Mouse (Mus musculus) neural tube, embryonic 14.5 days (tissue): ENCODE data around the gene Rab5b. TPM values are rescaled to one million over a fixed set of nuclear protein-coding genes. Genes with fewer than 3 reads are reported as not detected.
A peak's percentile ranks its signal among the peaks of the same experiment; 100 is the strongest.

Source experiments
- ATAC-seq: fragments of 200-750 bp; cut with Nextera tagmentation; 2 replicates; pipeline ENCODE4 v1.8.0; 2017; ENCODE audit warnings: low read depth, mild to moderate bottlenecking, moderate TSS enrichment, moderate library complexity
- H3K27ac ChIP-seq: fragments of 300-500 bp; sonication (generic); 2 replicates; pipeline ENCODE4 v1.5.1; 2014; ENCODE audit warnings: low read depth, mild to moderate bottlenecking, control low read depth, low read length, moderate library complexity, mixed read lengths
- H3K27me3 ChIP-seq: fragments of 300-500 bp; sonication (generic); 2 replicates; pipeline ENCODE4 v1.6.1; 2014; ENCODE audit warnings: low read length; ENCODE audit not compliant: control insufficient read depth, insufficient read depth
- H3K36me3 ChIP-seq: fragments of 300-500 bp; sonication (generic); 2 replicates; pipeline ENCODE4 v1.6.1; 2014; ENCODE audit warnings: low read length, mixed read lengths; ENCODE audit not compliant: control insufficient read depth, insufficient read depth
- H3K4me1 ChIP-seq: fragments of 300-500 bp; sonication (generic); 2 replicates; pipeline ENCODE4 v1.6.1; 2014; ENCODE audit warnings: low read length; ENCODE audit not compliant: control insufficient read depth, insufficient read depth
- H3K4me2 ChIP-seq: fragments of 300-500 bp; sonication (generic); 2 replicates; pipeline ENCODE4 v1.6.1; 2014; ENCODE audit warnings: mild to moderate bottlenecking, low read depth, low read length, control low read depth
- H3K4me3 ChIP-seq: fragments of 300-500 bp; sonication (generic); 2 replicates; pipeline ENCODE4 v1.5.1; 2014; ENCODE audit warnings: low read depth, low read length, control low read depth, mixed read lengths
- H3K9ac ChIP-seq: fragments of 300-500 bp; sonication (generic); replicated peaks from 2 replicates; pipeline ENCODE4 v1.6.1; 2014; ENCODE audit warnings: low read depth, mild to moderate bottlenecking, control low read depth, low read length, mixed read lengths
- H3K9me3 ChIP-seq: fragments of 300-500 bp; sonication (generic); 2 replicates; pipeline ENCODE4 v1.6.1; 2016; ENCODE audit warnings: low read length; ENCODE audit not compliant: control insufficient read depth
- WGBS: fragments of 180-500 bp; shearing (Covaris S2); extraction: QIAGEN DNeasy Blood & Tissue Kit; methylation state at CpG from one replicate; pipeline ENCODE4 v1.1.7; 2014; 5-methylcytosine and 5-hydroxymethylcytosine counted together
- polyA plus RNA-seq: library from polyadenylated mRNA; unstranded; fragments of >200 nt; fragmentation: Nextera tagmentation; extraction: Ambion mirVana; gene quantifications from 2 replicates; pipeline ENCODE4 v1.2.1, GENCODE M21; 2014

The Rab5b gene
- polyA plus RNA-seq, 1 experiment from 2014 or later = 87.4 TPM

GRCm38 (mm10) chr10:128673763-128674468 lies 22.1 kb downstream of the Rab5b start, which contains the start of gene Suox:
Gene Suox, minus strand, starts transcription at chr10:128674073.
- Histone ChIP-seq H3K27me3 (no peaks in the 10 kb centered on the region), H3K27ac (peak within 1 kb of the TSS; percentile 78), H3K9me3 (no peaks in the 10 kb centered on the region), H3K9ac (peak within 1 kb of the TSS; percentile 66), H3K4me2 (peak within 1 kb of the TSS; percentile 89), H3K36me3 (no peaks in the 10 kb centered on the region), H3K4me1 (peaks cover 6% of the 10 kb centered on the region), H3K4me3 (peak within 1 kb of the TSS; percentile 62)
- WGBS = under 1% methylated on average over 60 of the region's 60 CpGs
- peak; percentile 94 for ATAC-seq

- Histone ChIP-seq H3K9me3 (no peaks in the 10 kb centered on the region), H3K4me1 (peaks cover 6% of the 10 kb centered on the region), H3K27ac (no peak overlapping the region), H3K27me3 (no peaks in the 10 kb centered on the region), H3K4me3 (no peak overlapping the region), H3K36me3 (no peaks in the 10 kb centered on the region), H3K4me2 (no peak overlapping the region), H3K9ac (no peak overlapping the region)
- ATAC-seq = no peak
- 92% methylated on average over 9 of the region's 9 CpGs for WGBS
These were observed 24.9 kb downstream of the Rab5b start for GRCm38 (mm10) chr10:128671148-128671547.

GRCm38 (mm10) chr10:128668790-128669672 lies 27.0 kb downstream of the Rab5b start:
- Histone ChIP-seq H3K9me3 (no peaks in the 10 kb centered on the region), H3K4me1 (peaks cover 6% of the 10 kb centered on the region), H3K36me3 (no peaks in the 10 kb centered on the region), H3K27me3 (no peaks in the 10 kb centered on the region), H3K4me2 (peak overlapping the region; percentile 78), H3K27ac (peak overlapping the region; percentile 78), H3K9ac (peak overlapping the region; percentile 63), H3K4me3 (peak overlapping the region; percentile 67)
- under 1% methylated on average over 38 of the region's 42 CpGs for WGBS
- ATAC-seq = peak; percentile 64

GRCm38 (mm10) chr10:128665806-128666205 lies 30.3 kb downstream of the Rab5b start:
- Histone ChIP-seq H3K4me3 (no peak overlapping the region), H3K27me3 (no peaks in the 10 kb centered on the region), H3K9me3 (no peaks in the 10 kb centered on the region), H3K27ac (no peak overlapping the region), H3K9ac (no peak overlapping the region), H3K4me2 (no peak overlapping the region), H3K4me1 (no peaks in the 10 kb centered on the region), H3K36me3 (no peaks in the 10 kb centered on the region)
- 95% methylated on average over 2 of the region's 2 CpGs for WGBS
- no peak for ATAC-seq

DNA sequence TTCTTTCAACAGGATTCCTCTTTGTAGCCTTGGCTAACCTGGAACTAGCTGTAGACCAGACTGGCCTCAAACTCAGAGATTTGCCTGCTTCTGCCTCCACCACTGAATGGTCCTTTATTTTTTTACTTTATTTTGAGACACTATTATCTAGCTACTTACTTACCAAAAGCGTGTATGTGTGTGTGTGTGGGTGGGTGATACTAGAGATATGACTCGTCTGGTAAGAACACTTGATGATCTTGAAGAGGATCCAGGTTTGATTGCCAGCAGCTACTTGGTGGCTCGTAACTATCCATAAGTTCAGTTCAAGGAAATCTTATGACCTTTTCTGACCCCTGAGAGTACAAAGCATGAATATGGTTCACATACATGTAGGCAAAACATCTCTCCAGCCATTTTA lies 30.8 kb downstream of the Rab5b start:
- H3K4me3 ChIP-seq = no peak overlapping the region
- no peaks in the 10 kb centered on the region for H3K9me3 ChIP-seq
- WGBS = 93% methylated on average over 3 of the region's 3 CpGs
- no peak overlapping the region for H3K4me2 ChIP-seq
- H3K4me1 ChIP-seq = no peaks in the 10 kb centered on the region
- no peak for ATAC-seq
- H3K36me3 ChIP-seq = no peaks in the 10 kb centered on the region
- H3K9ac ChIP-seq = no peak overlapping the region
- H3K27ac ChIP-seq = no peak overlapping the region
- H3K27me3 ChIP-seq = no peaks in the 10 kb centered on the region

DNA sequence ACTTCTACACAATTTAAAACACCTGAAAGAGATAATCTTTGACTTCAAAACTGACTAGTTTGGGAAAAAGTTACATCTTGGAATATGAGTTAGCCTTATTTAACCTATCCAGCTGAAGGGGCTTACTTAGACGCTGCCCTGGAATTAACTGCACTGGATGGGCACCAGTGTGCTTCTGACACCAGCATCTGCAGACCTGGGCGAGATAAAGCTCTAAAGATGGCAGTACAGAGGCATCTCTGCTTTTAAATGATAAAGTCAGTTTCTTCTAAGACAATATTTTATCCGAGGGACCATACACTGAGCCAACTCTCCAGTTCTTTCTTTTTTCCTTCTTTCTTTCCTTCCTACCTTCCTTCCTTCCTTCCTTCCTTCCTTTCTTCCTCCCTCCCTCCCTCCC lies 31.3 kb downstream of the Rab5b start:
- H3K9me3 ChIP-seq = no peaks in the 10 kb centered on the region
- no peak overlapping the region for H3K27ac ChIP-seq
- H3K4me2 ChIP-seq = no peak overlapping the region
- H3K4me3 ChIP-seq = no peak overlapping the region
- H3K9ac ChIP-seq = no peak overlapping the region
- no peaks in the 10 kb centered on the region for H3K36me3 ChIP-seq
- ATAC-seq = no peak
- 80% methylated on average over 3 of the region's 3 CpGs for WGBS
- no peaks in the 10 kb centered on the region for H3K4me1 ChIP-seq
- H3K27me3 ChIP-seq = no peaks in the 10 kb centered on the region

GRCm38 (mm10) chr10:128663441-128664220 lies 32.4 kb downstream of the Rab5b start:
- 76% methylated on average over 5 of the region's 5 CpGs for WGBS
- no peak for ATAC-seq
- Histone ChIP-seq H3K4me1 (no peaks in the 10 kb centered on the region), H3K4me3 (no peak overlapping the region), H3K27me3 (no peaks in the 10 kb centered on the region), H3K4me2 (no peak overlapping the region), H3K27ac (no peak overlapping the region), H3K9ac (no peak overlapping the region), H3K36me3 (no peaks in the 10 kb centered on the region), H3K9me3 (no peaks in the 10 kb centered on the region)

DNA sequence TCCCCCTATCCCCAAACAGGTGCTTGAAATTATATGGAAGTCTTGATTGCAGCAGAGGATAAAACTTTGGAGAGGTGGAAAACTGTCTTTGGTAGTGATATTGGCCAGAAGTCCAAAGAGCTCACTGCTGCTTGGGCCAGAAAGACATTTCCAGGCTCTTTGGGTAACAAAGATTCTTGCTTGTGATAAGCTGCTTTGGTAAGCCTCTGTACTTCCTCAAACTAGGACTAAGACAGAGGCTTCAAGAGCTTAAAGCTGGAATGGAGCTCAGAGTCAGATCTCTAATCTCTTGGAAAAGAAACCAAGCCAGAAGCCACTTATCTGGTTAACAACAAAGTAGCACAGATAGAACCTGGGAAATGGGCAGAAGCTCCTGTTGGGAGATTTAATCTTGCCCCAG lies 33.6 kb downstream of the Rab5b start:
- H3K27me3 ChIP-seq = no peaks in the 10 kb centered on the region
- H3K9me3 ChIP-seq = no peaks in the 10 kb centered on the region
- no peaks in the 10 kb centered on the region for H3K4me1 ChIP-seq
- no peak overlapping the region for H3K4me2 ChIP-seq
- ATAC-seq = no peak
- H3K27ac ChIP-seq = no peak overlapping the region
- H3K36me3 ChIP-seq = no peaks in the 10 kb centered on the region
- no peak overlapping the region for H3K9ac ChIP-seq
- no peak overlapping the region for H3K4me3 ChIP-seq
